Mouse (Mus musculus) thymus, postnatal 10 days (tissue): ENCODE measurements around the gene N4bp2.

Source experiments
- DNase-seq, 2 experiments: peaks; one replicate each; pipeline ENCODE4 v3.0.0; 2021; ENCODE audit warnings: low spot score in 2 of 2

Gene N4bp2

GRCm38 (mm10) chr5:65827102-65827501 is 63.8 kb downstream of the N4bp2 start:
- no peak for DNase-seq

DNA sequence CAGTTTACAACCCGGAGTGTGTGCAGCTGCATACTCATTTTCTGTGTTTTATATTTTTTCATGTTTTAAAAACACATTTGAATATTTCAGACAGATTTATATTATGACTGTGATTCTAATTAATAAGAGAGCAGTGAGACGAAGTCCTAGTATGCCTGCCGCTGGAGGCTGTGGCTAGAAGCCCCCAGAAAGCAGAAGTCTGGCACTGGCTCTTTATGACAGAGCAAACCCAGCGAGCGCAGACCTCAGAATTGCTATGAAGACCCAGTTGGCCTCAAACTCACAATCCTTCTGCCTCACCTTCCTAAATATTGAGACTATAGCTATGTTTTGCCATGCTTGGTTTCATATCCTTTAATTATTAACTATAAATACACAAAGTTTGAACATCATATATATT is 64.9 kb downstream of the N4bp2 start:
- DNase-seq, result no peak

- DNase-seq, result no peak
These were observed 65.7 kb downstream of the N4bp2 start for GRCm38 (mm10) chr5:65829059-65829458.

GRCm38 (mm10) chr5:65831917-65832618 is 68.7 kb downstream of the N4bp2 start:
- no peak for DNase-seq

DNA sequence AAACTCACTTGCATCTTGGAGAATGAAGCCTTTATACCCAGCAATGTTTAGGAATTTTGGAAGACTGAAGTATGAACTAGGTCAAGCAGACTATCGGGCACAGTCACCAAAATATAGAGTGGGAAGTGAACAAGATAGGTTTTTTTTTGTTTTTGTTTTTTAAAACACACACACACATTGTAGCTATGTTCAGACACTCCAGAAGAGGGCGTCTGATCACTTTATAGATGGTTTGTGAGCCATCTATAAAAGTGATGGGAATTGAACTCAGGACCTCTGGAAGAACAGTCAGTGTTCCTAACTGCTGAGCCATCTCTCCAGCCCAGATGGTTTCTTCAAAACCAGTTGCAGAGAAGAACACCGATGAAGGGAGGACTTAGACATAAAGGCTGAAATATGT is 69.8 kb downstream of the N4bp2 start:
- no peak for DNase-seq

DNA sequence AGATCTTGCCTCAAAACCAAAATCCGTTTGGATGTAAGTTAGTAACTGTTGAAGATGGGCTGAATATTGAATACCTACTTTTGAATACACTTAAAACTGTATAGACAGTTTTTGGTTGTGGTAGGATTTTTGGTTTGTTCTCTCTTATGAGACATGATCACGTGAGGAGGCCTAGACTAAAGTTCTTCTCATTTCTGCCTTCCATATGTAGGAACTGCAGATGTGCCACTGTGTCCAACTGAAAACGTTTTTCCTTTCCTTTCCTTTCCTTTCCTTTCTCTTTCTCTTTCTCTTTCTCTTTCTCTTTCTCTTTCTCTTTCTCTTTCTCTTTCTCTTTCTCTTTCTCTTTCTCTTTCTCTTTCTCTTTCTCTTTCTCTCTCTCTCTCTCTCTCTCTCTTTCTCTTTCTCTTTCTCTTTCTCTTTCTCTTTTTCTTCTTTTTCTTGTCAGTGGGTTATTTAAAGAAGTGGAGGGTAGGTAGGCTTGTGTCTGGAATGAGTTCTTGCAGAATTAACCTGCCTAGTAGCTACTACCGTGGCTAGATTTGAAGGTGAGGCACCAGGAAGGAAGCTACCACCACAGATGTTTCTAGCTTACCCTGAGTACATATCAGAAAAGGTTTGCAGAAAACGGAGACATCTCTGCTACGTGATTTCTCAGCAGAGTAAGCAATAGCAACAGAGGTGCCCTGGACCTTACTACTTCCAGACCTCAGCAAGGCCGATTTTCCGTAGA is 70.6 kb downstream of the N4bp2 start:
- no peak for DNase-seq

DNA sequence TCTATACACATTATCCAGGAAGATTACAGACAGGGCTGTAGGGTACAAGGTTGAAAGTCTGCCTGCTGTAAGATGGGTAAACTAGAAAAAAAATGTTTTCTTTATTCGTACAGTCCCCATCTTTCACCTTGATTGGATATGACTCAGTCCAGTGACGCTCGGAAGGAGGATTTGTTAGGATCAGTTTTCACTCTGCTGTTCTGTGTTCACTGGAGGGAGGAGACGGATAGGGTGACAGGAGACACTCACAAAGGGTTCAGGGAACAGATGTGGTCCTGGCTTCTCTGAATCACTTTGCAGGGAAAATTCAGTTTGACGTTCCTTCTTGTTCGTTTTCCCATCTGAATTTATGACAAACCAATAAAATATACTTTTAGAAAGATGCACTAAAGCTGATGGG is 74.7 kb downstream of the N4bp2 start:
- no peak for DNase-seq

DNA sequence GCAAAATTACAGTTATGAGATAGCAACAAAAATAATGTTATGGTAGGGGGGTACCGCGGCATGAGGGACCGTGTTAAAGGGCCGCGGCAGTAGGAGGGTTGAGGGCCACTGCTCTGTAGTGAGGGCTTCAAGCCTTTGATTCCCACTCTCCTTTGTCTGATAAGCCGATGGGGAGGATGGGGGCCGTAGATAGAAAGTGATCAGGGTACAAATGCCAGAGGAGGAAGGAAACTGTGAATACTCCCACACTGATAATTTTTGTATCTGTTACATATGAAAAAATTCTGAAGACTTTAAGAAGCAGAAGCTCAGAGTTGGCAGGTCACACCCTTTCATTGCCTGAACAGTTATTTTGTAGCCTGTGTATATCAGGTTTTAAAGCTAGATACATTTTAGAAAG is 79.6 kb downstream of the N4bp2 start:
- DNase-seq, result no peak

- no peak for DNase-seq
These were observed 83.2 kb downstream of the N4bp2 start for GRCm38 (mm10) chr5:65846534-65846933.

GRCm38 (mm10) chr5:65846958-65847357 is 83.6 kb downstream of the N4bp2 start:
- DNase-seq, result no peak

- DNase-seq, result no peak
These were observed 84.3 kb downstream of the N4bp2 start for GRCm38 (mm10) chr5:65847656-65848055.

DNA sequence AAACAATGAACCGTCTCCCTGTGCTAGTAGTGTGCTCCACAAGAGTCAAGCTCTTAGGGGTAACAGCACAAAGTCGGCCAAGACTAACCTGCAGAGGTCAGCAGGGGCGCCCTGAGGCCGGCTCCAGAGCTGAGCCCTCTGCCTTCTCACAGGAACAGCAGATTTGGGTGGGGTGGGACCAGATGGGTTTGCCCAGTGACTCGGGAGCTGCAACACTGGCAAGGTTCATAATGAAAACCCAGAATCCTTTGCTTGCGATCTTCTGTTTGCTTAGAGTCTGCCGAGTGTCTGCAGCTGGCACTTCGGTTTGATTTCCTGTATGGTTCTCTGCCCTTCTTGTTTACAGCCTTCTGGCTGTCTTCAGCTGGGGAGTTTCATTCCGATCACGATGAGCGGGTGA is 87.4 kb downstream of the N4bp2 start:
- DNase-seq, result peak; percentile 80 to 83

DNA sequence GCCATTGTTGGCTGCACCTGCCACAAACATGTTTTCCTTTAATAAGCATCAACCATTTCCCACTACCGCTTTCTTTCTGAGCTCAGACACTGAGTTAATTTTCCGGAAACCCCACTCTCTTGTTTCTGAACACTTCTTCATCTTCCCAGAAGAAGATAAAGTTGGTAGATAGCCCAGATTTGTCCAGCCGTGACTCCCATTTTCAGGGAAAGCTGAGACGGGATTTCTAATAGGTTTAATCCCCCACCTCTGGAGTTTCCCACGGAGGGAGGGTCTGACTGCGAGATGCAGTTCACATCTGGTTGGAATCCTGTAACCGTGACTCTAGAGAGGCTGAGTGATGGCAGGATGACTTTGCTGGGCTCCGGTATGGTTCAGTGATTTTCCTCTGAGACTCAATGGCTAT is 91.5 kb downstream of the N4bp2 start:
- no peak for DNase-seq

DNA sequence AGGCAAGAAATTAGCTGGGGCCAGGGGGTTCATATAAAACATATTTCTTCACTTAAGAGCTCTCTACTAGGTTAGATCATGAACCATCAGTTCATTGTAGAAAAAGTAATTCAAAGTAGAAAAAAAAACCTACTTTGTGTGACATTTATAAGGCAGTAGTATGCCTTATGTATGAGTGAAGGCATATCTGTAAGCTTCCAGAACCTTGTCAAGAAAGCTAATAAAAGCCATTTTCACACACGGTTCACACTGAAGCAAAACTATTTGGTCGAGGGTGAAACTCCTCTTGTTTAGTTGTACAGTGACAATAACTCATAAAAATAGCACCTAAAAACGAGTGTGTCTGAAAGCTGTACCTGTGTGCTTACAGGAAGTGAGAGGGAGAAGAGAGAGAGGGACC is 92.2 kb downstream of the N4bp2 start:
- DNase-seq, result no peak

GRCm38 (mm10) chr5:65856591-65857411 is 93.5 kb downstream of the N4bp2 start:
- peak in 1 of 2 experiments; percentile 45 for DNase-seq

- DNase-seq, result peak; percentile 72 to 76
These were observed 94.6 kb downstream of the N4bp2 start for GRCm38 (mm10) chr5:65857935-65858334.

GRCm38 (mm10) chr5:65858355-65858754 is 95.0 kb downstream of the N4bp2 start:
- DNase-seq, result no peak

DNA sequence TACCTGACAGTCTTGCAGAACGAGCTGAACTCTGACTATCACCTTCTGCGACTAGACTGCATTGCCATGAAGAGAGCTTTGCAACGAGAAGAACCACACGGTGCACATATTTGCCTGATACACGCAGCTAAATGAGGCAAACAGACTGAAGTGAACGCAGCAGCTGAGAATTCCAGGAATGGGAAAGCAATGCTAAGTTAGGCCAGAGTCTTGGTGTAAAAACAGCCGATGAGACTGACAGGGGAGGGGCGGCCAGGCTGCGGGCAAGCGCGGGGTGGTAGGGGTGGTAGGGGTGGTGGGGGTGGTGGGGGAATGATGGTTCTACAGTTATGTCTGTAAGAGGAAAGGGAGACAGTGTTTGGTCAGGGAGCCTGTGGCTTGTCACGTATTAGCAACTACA is 95.6 kb downstream of the N4bp2 start:
- DNase-seq, result peak in 1 of 2 experiments; percentile 41

- DNase-seq, result no peak
These were observed 96.1 kb downstream of the N4bp2 start for GRCm38 (mm10) chr5:65859396-65859795.

- peak in 1 of 2 experiments; percentile 43 for DNase-seq
These were observed 97.1 kb downstream of the N4bp2 start for GRCm38 (mm10) chr5:65860281-65861000.

DNA sequence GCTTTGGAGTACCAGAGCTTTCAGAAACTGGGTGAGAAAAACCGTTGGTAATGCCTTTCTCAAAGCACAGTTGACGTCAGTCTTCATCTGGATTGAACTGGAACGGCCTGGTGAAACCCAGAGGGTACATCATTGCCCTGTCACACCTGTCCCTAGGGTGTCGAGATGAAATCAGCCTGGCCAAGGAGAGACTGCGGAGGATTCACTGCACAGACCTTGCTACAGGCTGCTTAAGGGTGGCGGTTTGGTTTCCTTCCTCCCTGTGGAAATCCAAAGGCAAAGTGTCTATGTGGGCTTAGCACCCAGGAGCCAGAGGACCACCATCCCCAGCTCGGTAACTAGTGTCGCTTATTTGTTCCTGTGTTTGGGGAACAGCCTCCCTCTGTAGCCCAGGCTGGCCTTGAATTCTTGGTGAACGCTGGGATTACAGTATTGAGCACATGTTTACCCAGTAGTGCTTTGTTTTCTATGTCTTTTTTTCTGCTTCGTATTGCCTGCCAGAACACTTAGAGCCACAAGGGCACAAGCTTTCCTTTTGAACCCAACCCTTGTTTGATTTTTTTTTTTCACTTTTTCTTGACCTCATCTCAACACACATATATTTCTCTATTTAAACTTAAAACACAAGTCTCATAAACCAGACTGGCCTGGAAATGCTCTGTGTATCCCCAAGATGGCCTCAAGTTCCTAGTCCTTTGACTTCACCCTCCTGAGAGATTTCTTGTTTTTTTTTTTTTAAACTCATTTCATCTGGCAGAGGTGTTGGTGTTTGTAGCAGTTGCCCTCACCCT is 98.0 kb downstream of the N4bp2 start, which contains the start of gene Rhoh:
Gene Rhoh (plus strand): TSS at position 60 of the 791 bp plus-strand sequence.
- DNase-seq, result peak; percentile 48 to 56
